ENCODE assay signal across 8 mouse cellular contexts in genomic region chr3:103904705-103905104, GRCm38 (mm10). TPM values are rescaled to one million over a fixed set of nuclear protein-coding genes. Genes with fewer than 3 reads are reported as not detected.
DNase-seq lines count a peak whose midpoint lies in the region; ATAC-seq and TF ChIP-seq lines count a peak whose summit lies in the region.

No protein-coding gene starts in this region.

- no peaks in the 10 kb centered on the region for H3K36me3 ChIP-seq in forebrain, postnatal 0 days (ENCODE audit: insufficient read depth)
- no peaks in the 10 kb centered on the region for H3K36me3 ChIP-seq in forebrain, embryonic 12.5 days (replicated peaks)
- H3K36me3 ChIP-seq in lung, postnatal 0 days (ENCODE audit: insufficient read depth, low read length): no peaks in the 10 kb centered on the region
- H3K36me3 ChIP-seq in midbrain, embryonic 15.5 days (replicated peaks): no peaks in the 10 kb centered on the region

- H3K4me1 ChIP-seq in forebrain, postnatal 0 days (ENCODE audit: insufficient read depth): no peaks in the 10 kb centered on the region
- H3K4me1 ChIP-seq in forebrain, embryonic 12.5 days: no peaks in the 10 kb centered on the region
- no peaks in the 10 kb centered on the region for H3K4me1 ChIP-seq in lung, postnatal 0 days (ENCODE audit: insufficient read depth, low read depth, low read length)
- no peaks in the 10 kb centered on the region for H3K4me1 ChIP-seq in midbrain, embryonic 15.5 days

- DNase-seq in forebrain, postnatal 0 days: no peak
- peak; percentile 39 for DNase-seq in urinary bladder, postnatal 14 days (ENCODE audit: low spot score)
- no peak for DNase-seq in urinary bladder, postnatal 4 days (ENCODE audit: low spot score in 2 of 2)
- peak; percentile 55 for DNase-seq in lung, postnatal 0 days (ENCODE audit: low spot score)
- DNase-seq in layer of hippocampus, postnatal 25 days (ENCODE audit: extremely low spot score in 1 of 2, low spot score in 1 of 2): no peak

- peak; percentile 38; the same call in 1 of the 2 replicates for TF ChIP-seq CTCF in forebrain, postnatal 0 days (IDR thresholded peaks at IDR 0.05; ENCODE audit: low read depth)
- peak; percentile 72 for TF ChIP-seq CTCF in lung, postnatal 0 days (IDR thresholded peaks at IDR 0.05)

- H3K4me2 ChIP-seq in forebrain, postnatal 0 days (ENCODE audit: low read depth): no peak overlapping the region
- H3K4me2 ChIP-seq in forebrain, embryonic 12.5 days: no peak overlapping the region
- no peak overlapping the region for H3K4me2 ChIP-seq in lung, postnatal 0 days (replicated peaks; ENCODE audit: low read depth, low read length)
- H3K4me2 ChIP-seq in midbrain, embryonic 15.5 days: no peak overlapping the region

- H3K9me3 ChIP-seq in forebrain, postnatal 0 days (ENCODE audit: low read length): no peaks in the 10 kb centered on the region
- no peaks in the 10 kb centered on the region for H3K9me3 ChIP-seq in forebrain, embryonic 12.5 days
- no peaks in the 10 kb centered on the region for H3K9me3 ChIP-seq in lung, postnatal 0 days (ENCODE audit: low read length)
- no peaks in the 10 kb centered on the region for H3K9me3 ChIP-seq in midbrain, embryonic 15.5 days

- H3K9ac ChIP-seq in forebrain, postnatal 0 days: no peak overlapping the region
- no peak overlapping the region for H3K9ac ChIP-seq in forebrain, embryonic 12.5 days
- no peak overlapping the region for H3K9ac ChIP-seq in lung, postnatal 0 days (replicated peaks; ENCODE audit: low read depth)
- H3K9ac ChIP-seq in midbrain, embryonic 15.5 days: no peak overlapping the region

- 89% methylated on average over 1 of the region's 1 CpGs for WGBS in forebrain, postnatal 0 days
- 88% methylated on average over 1 of the region's 1 CpGs for WGBS in forebrain, embryonic 12.5 days
- 89% methylated on average over 1 of the region's 1 CpGs for WGBS in lung, postnatal 0 days
- 86% methylated on average over 1 of the region's 1 CpGs for WGBS in midbrain, embryonic 15.5 days

- H3K27me3 ChIP-seq in forebrain, postnatal 0 days (ENCODE audit: insufficient read depth, low read length): no peaks in the 10 kb centered on the region
- no peaks in the 10 kb centered on the region for H3K27me3 ChIP-seq in forebrain, embryonic 12.5 days
- H3K27me3 ChIP-seq in lung, postnatal 0 days (replicated peaks; ENCODE audit: insufficient read depth, low read length): no peaks in the 10 kb centered on the region
- no peaks in the 10 kb centered on the region for H3K27me3 ChIP-seq in midbrain, embryonic 15.5 days (replicated peaks)

- H3K4me3 ChIP-seq in forebrain, postnatal 0 days (ENCODE audit: low read depth, low read length): no peak overlapping the region
- no peak overlapping the region for H3K4me3 ChIP-seq in forebrain, embryonic 12.5 days (replicated peaks)
- H3K4me3 ChIP-seq in lung, postnatal 0 days (ENCODE audit: low read depth, low read length): no peak overlapping the region
- H3K4me3 ChIP-seq in midbrain, embryonic 15.5 days: no peak overlapping the region

- no peak for TF ChIP-seq EP300 in lung, postnatal 0 days (IDR thresholded peaks at IDR 0.05)

- ATAC-seq in forebrain, postnatal 0 days: no peak
- ATAC-seq in forebrain, embryonic 12.5 days (ENCODE audit: low FRiP score): no peak
- ATAC-seq in common myeloid progenitor, adult 5-6 weeks (replicated peaks; ENCODE audit: low read depth, poor library complexity, severe bottlenecking): peak; percentile 74
- no peak for ATAC-seq in lung, postnatal 0 days
- ATAC-seq in midbrain, embryonic 15.5 days (replicated peaks): no peak

- no peak overlapping the region for H3K27ac ChIP-seq in forebrain, postnatal 0 days (ENCODE audit: low read depth, low read length)
- no peak overlapping the region for H3K27ac ChIP-seq in forebrain, embryonic 12.5 days
- H3K27ac ChIP-seq in lung, postnatal 0 days (ENCODE audit: low read length): no peak overlapping the region
- no peak overlapping the region for H3K27ac ChIP-seq in midbrain, embryonic 15.5 days

RNA-seq across cellular contexts. Expression of gene Rsbn1, which starts 9.2 kb away (rescaled TPM):
- total RNA-seq in forebrain, postnatal 0 days (2014; rRNA removed): 29.9 and 36.6 TPM in 2 replicates
- 14.6 and 19.2 TPM in 2 replicates for polyA plus RNA-seq in forebrain, postnatal 0 days (2015; fragmentation: Nextera tagmentation; extraction: Ambion mirVana)
- 23.2 and 25.2 TPM in 2 replicates for polyA plus RNA-seq in forebrain, embryonic 12.5 days (2016; fragmentation: Nextera tagmentation; extraction: Ambion mirVana)
- 45.7 and 47.0 TPM in 2 replicates for total RNA-seq in common myeloid progenitor, adult 5-6 weeks (2017)
- polyA plus RNA-seq in lung, postnatal 0 days (2015; fragmentation: Nextera tagmentation; extraction: Ambion mirVana): 10.4 and 10.9 TPM in 2 replicates
- 22.8 and 23.0 TPM in 2 replicates for polyA plus RNA-seq in midbrain, embryonic 15.5 days (2015; fragmentation: Nextera tagmentation; extraction: Ambion mirVana)
- total RNA-seq in layer of hippocampus, postnatal 25 days (2021): 10 to 100 TPM; 20.0 to 20.3 TPM

RNA-seq across cellular contexts. Expression of gene Ptpn22, which starts 45.1 kb away (rescaled TPM):
- total RNA-seq in forebrain, postnatal 0 days (2014; rRNA removed): 0.19 and 0.46 TPM in 2 replicates
- polyA plus RNA-seq in forebrain, postnatal 0 days (2015; fragmentation: Nextera tagmentation; extraction: Ambion mirVana): 0.43 and 0.46 TPM in 2 replicates
- polyA plus RNA-seq in forebrain, embryonic 12.5 days (2016; fragmentation: Nextera tagmentation; extraction: Ambion mirVana): 0.29 and 0.31 TPM in 2 replicates
- total RNA-seq in common myeloid progenitor, adult 5-6 weeks (2017): 27.9 and 35.2 TPM in 2 replicates
- 1.5 and 2.4 TPM in 2 replicates for polyA plus RNA-seq in lung, postnatal 0 days (2015; fragmentation: Nextera tagmentation; extraction: Ambion mirVana)
- 0.22 and 0.51 TPM in 2 replicates for polyA plus RNA-seq in midbrain, embryonic 15.5 days (2015; fragmentation: Nextera tagmentation; extraction: Ambion mirVana)
- under 1 TPM; 0.91 to 0.96 TPM for total RNA-seq in layer of hippocampus, postnatal 25 days (2021)

Comparison
In these comparisons a context has a peak if more than half of its experiments do, and no peak if none do; other contexts are left out.
1. DNase-seq: peak in urinary bladder, postnatal 14 days (single experiment) and lung, postnatal 0 days (single experiment); none in forebrain, postnatal 0 days (single experiment), urinary bladder, postnatal 4 days (0 of 2) and layer of hippocampus, postnatal 25 days (0 of 2).